Mouse (Mus musculus) kidney, adult 2 months (tissue): ENCODE measurements at regions not wholly inside any gene's neighbourhood (a gene's known extent, or its start where the extent isn't known, plus 50 kb on each side); places are given as distances from the start of the nearest gene placed in this dataset.

ENCODE experiments used
- CTCF ChIP-seq: fragments of 200-500 bp; conservative IDR thresholded peaks from 2 replicates; pipeline ENCODE4 v1.5.1; 2011; ENCODE audit warnings: low read depth, mild to moderate bottlenecking, control low read depth, low read length, moderate library complexity, mixed read lengths; ENCODE audit not compliant: insufficient read depth, insufficient read length
- POLR2A ChIP-seq: fragments of 200-500 bp; IDR thresholded peaks from one replicate; pipeline ENCODE4 v1.6.1; 2011; ENCODE audit warnings: low read depth, low read length, control low read depth

DNA sequence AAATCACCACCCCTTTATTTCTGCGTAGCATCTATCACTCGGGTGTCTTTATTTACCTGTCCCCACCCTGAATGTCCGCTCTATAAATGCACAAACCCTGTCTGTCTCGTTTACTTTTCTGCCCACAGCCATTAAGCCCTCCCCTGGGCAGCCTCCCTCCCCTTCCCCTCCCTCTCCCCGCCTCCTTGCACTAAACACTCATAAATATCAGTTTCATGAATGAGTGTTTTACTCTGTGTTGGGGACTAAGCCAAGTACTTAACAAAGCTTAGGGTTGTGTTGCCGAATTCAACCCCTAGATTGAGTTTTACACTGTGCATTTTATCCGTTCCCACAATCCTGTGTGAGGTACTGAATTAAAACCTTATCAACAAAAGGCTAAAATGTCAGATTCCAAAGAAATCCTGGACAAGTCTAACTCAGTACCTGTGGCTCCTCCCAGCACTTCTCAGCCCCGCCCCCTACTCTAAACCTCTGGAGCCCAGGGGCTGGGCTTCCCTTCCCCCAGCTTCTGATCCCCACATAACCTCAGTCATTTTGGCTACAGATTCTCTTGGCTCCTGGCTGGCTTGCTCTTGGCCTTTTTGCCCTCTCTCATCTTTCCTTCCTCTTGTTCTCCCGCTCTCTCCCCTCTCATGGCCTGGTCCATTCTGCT is 52.0 kb upstream of the Clint1 start:
- TF ChIP-seq POLR2A (no peak), CTCF (no peak)
